Mouse (Mus musculus) ES-E14 (cell line): Measurements from ENCODE around the gene Mogs. TPM values are rescaled to one million over a fixed set of nuclear protein-coding genes. Genes with fewer than 3 reads are reported as not detected.

ENCODE experiments used
- DNase-seq: peaks from one replicate; pipeline ENCODE4 v3.0.0-alpha.2; 2013; ENCODE audit warnings: low read depth, low spot score
- H3K27ac ChIP-seq: 2 replicates; pipeline ENCODE4 v1.5.1; 2012; ENCODE audit warnings: low read depth, mild to moderate bottlenecking, low read length, moderate library complexity, mixed read lengths; ENCODE audit not compliant: poor library complexity, insufficient read depth, severe bottlenecking
- H3K36me3 ChIP-seq: 2 replicates; pipeline ENCODE4 v1.6.1; 2012; ENCODE audit warnings: mild to moderate bottlenecking, low read length, moderate library complexity, mixed read lengths; ENCODE audit not compliant: control insufficient read depth, poor library complexity, insufficient read depth, severe bottlenecking
- H3K4me1 ChIP-seq, 2 experiments: fragments of 150-350 bp in 1 of 2; sonication (generic) in 1 of 2; 2 replicates each; pipeline ENCODE4 v1.6.1; 2012; ENCODE audit warnings: low read length in 2 of 2, mild to moderate bottlenecking in 1 of 2, mixed read lengths in 1 of 2; ENCODE audit not compliant: control insufficient read depth in 2 of 2, insufficient read depth in 2 of 2, poor library complexity in 1 of 2
- H3K4me3 ChIP-seq, 2 experiments: fragments of 150-350 bp in 1 of 2; sonication (generic) in 1 of 2; 2 replicates each; pipeline ENCODE4 v1.5.1; 2012; ENCODE audit warnings: low read length in 2 of 2, low read depth in 1 of 2, mild to moderate bottlenecking in 1 of 2, mixed read lengths in 1 of 2; ENCODE audit not compliant: insufficient read depth in 1 of 2, poor library complexity in 1 of 2, severe bottlenecking in 1 of 2
- H3K9ac ChIP-seq: 2 replicates; pipeline ENCODE4 v1.6.1; 2012; ENCODE audit warnings: low read depth, mild to moderate bottlenecking, low read length, mixed read lengths; ENCODE audit not compliant: poor library complexity, insufficient read depth, severe bottlenecking
- H3K9me3 ChIP-seq: fragments of 150-350 bp; sonication (generic); 2 replicates; pipeline ENCODE4 v1.6.1; 2012; ENCODE audit warnings: low read depth, mild to moderate bottlenecking, low read length; ENCODE audit not compliant: control insufficient read depth, insufficient read depth
- CHD2 ChIP-seq: IDR thresholded peaks from 2 replicates; pipeline ENCODE4 v1.6.1; 2014; ENCODE audit warnings: mild to moderate bottlenecking, low read depth, low read length, inconsistent platforms
- HCFC1 ChIP-seq: IDR thresholded peaks from 2 replicates; pipeline ENCODE4 v1.6.1; 2012; ENCODE audit warnings: low read length, inconsistent platforms, borderline replicate concordance; ENCODE audit not compliant: insufficient read depth
- MAFK ChIP-seq: IDR thresholded peaks from 2 replicates; pipeline ENCODE4 v1.6.1; 2014; ENCODE audit warnings: mild to moderate bottlenecking, low read depth, low read length, inconsistent platforms; ENCODE audit not compliant: insufficient read depth
- ZC3H11A ChIP-seq: IDR thresholded peaks from 2 replicates; pipeline ENCODE4 v1.6.1; 2012; ENCODE audit warnings: low read depth, mild to moderate bottlenecking, inconsistent platforms, low read length, borderline replicate concordance
- ZNF384 ChIP-seq: IDR thresholded peaks from 2 replicates; pipeline ENCODE4 v1.6.1; 2012; ENCODE audit warnings: low read depth, low read length, inconsistent platforms
- in situ Hi-C, 2 experiments: fragments of 600-800 bp; cut with MboI; formaldehyde crosslinking; loops; one replicate each; pipeline ENCODE4 v1.15.1; 2025; ENCODE audit warnings: low sequenced_read_pairs in 2 of 2, inconsistent platforms in 1 of 2; ENCODE audit not compliant: unreplicated experiment in 2 of 2
- total RNA-seq: library from RNA; depleted of rRNA; stranded (reverse); fragments of 300-350 nt; gene quantifications from 2 replicates; pipeline ENCODE4 v1.2.3, GENCODE M21; 2012

Mogs gene
- total RNA-seq, 1 experiment, result 42.3 TPM

DNA sequence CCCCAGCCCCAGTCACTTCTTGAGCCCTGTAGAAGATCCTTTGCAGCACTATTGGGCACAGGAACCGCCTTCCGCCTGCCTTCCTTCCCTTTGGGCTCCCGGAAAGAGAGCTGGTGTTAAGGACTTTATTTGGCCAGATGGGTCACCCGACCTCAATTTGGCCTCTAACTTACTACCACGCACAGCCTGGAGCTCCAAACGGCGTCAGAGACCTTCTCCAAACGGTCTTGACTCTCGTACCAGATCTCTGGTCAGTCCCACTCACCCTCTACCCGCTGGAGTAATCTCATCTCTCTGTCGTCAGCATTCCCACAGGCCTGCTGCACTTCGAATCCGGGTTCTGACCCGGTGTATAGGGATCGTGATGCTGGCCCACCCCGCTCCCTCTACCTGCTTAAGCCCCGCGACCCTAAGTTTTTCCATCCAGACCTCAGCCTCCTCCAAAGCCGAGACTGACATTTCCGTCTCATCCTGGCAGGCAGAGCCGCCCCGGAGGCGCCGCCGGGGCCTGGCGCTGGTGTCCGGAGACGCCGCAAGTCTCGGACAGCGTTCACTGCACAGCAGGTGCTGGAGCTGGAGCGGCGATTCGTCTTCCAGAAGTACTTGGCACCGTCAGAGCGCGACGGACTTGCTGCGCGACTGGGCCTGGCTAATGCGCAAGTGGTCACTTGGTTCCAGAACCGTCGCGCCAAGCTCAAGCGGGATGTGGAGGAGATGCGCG is 27.9 kb upstream of the Mogs start:
- TF ChIP-seq HCFC1, result no peak
- TF ChIP-seq ZC3H11A, result no peak
- TF ChIP-seq CHD2, result no peak
- no peak for TF ChIP-seq ZNF384
- Histone ChIP-seq H3K36me3 (no peaks in the 10 kb centered on the region), H3K9me3 (no peaks in the 10 kb centered on the region), H3K4me3 (peak overlapping the region; percentile 37 to 61; a peak in 3 of 4 replicates), H3K4me1 (peaks cover 0 to 2% of the 10 kb centered on the region in 2 experiments; a peak in 1 of 4 replicates), H3K27ac (no peak overlapping the region), H3K9ac (no peak overlapping the region)
- no peak for DNase-seq
- in situ Hi-C loops, result no loop called here

DNA sequence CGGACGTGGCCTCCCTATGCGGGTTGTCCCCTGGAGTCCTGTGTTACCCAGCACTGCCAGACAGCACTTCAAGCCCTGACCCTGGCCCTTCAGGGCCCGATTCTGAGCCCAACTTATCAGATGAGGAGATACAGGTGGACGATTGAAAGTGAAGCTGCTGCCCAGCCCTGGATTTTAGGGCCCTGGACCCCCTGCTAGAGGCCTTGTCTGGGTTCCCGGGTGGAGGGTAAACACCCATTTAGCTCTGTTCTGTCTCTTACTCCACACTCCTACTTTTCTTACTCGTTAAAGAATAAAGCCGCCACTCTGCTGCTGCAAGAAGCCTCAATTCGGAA is 27.4 kb upstream of the Mogs start:
- no peak overlapping the region for H3K27ac ChIP-seq
- H3K36me3 ChIP-seq, result no peaks in the 10 kb centered on the region
- H3K9ac ChIP-seq, result no peak overlapping the region
- H3K9me3 ChIP-seq, result no peaks in the 10 kb centered on the region
- TF ChIP-seq MAFK, result no peak
- TF ChIP-seq ZC3H11A, result no peak
- TF ChIP-seq CHD2, result no peak
- no peak for TF ChIP-seq ZNF384
- no peak for TF ChIP-seq HCFC1
- peaks cover 0 to 2% of the 10 kb centered on the region in 2 experiments; a peak in 1 of 4 replicates for H3K4me1 ChIP-seq
- in situ Hi-C loops, result no loop called here
- H3K4me3 ChIP-seq, result peak overlapping the region; percentile 37 to 61; a peak in 3 of 4 replicates
- no peak for DNase-seq

DNA sequence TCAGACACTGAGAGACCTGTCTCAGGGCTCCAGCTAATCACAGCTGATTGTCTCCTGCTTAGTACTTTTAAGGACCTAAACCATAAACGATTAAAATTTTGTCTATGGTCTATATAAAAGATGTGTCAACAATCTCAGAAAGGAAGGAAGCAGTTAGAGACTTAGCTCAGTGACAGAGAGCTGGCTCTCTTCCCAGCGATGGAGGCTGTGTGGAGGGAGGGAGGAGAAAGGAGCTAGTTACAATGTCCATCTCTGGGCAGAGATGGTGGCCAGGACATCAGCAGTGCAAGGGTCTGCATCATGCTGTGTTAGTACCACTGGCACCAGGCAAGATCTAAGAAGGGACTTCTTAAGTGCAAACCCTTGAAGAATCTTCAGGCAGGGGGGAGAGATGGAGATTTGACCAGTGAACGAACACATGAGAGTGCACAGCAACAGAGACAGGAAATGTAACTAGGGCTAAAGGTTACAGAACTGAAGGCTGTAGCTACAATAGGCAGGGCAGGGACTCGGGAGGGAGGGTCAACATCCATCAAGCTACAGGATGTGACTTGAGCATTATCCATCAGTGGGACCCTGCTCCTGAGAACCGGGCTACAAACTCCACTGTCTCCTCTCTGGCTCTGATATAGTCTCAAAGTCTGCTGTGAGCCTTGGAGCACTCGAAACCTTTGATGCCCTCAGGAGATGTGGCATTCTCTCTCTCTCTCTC is 22.7 kb upstream of the Mogs start:
- Histone ChIP-seq H3K4me3 (no peak overlapping the region), H3K4me1 (no peaks in the 10 kb centered on the region), H3K27ac (no peak overlapping the region), H3K9ac (no peak overlapping the region), H3K9me3 (no peaks in the 10 kb centered on the region), H3K36me3 (no peaks in the 10 kb centered on the region)
- TF ChIP-seq ZNF384, result no peak
- TF ChIP-seq ZC3H11A, result no peak
- no peak for TF ChIP-seq CHD2
- TF ChIP-seq HCFC1, result no peak
- TF ChIP-seq MAFK, result no peak
- in situ Hi-C loops, result no loop called here
- no peak for DNase-seq

DNA sequence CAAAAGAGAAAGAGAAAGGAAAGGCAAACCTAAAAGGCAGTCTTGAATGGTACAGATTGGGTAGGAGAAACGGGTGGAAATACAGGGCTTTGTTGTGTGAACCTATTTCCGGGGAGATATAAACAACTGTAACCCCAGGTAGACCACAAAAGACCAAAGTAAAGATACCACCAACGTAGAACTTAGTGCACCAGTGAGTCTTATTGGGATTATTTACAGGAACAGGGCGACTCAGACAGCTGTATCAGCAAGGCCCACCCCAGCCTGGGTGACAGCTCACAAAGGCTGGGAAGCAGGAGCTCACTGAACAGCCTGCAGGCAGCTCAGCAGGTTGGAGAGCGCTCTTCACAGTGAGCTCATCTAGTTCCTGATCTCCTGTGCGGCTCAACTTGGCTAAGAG is 19.3 kb upstream of the Mogs start:
- no peaks in the 10 kb centered on the region for H3K36me3 ChIP-seq
- no peaks in the 10 kb centered on the region for H3K9me3 ChIP-seq
- in situ Hi-C loops, result no loop called here
- H3K9ac ChIP-seq, result no peak overlapping the region
- H3K4me3 ChIP-seq, result no peak overlapping the region
- no peak for DNase-seq
- TF ChIP-seq MAFK, result no peak
- no peak overlapping the region for H3K27ac ChIP-seq
- no peaks in the 10 kb centered on the region for H3K4me1 ChIP-seq
